Mouse (Mus musculus) testis, adult 2 months (tissue): Measurements from ENCODE around the gene Lyst.

ENCODE experiments used
- CTCF ChIP-seq: fragments of 200-500 bp; IDR thresholded peaks from 2 replicates; pipeline ENCODE4 v1.5.1; 2012; ENCODE audit warnings: low read depth, mild to moderate bottlenecking, inconsistent platforms, low read length, moderate library complexity; ENCODE audit not compliant: control insufficient read depth, insufficient read depth, insufficient replicate concordance
- POLR2A ChIP-seq: fragments of 200-500 bp; IDR thresholded peaks from 2 replicates; pipeline ENCODE4 v1.6.1; 2012; ENCODE audit warnings: low read depth, mild to moderate bottlenecking, inconsistent platforms, low read length, moderate library complexity; ENCODE audit not compliant: control insufficient read depth

- TF ChIP-seq CTCF (no peak), POLR2A (no peak)
Observed at GRCm38 (mm10) chr13:13723786-13724185, 133.6 kb downstream of the Lyst start.
